Mouse (Mus musculus) kidney, embryonic 16.5 days (tissue): ENCODE results near the gene Klf11. TPM values are rescaled to one million over a fixed set of nuclear protein-coding genes. Genes with fewer than 3 reads are reported as not detected.

ENCODE experiments used
- ATAC-seq: fragments of 200-750 bp; cut with Nextera tagmentation; 2 replicates; pipeline ENCODE4 v1.8.0; 2017; ENCODE audit warnings: moderate TSS enrichment; ENCODE audit not compliant: low FRiP score, low TSS enrichment
- H3K27ac ChIP-seq: fragments of 300-500 bp; sonication (generic); 2 replicates; pipeline ENCODE4 v1.5.1; 2014; ENCODE audit warnings: low read length
- H3K27me3 ChIP-seq: fragments of 300-500 bp; sonication (generic); 2 replicates; pipeline ENCODE4 v1.6.1; 2014; ENCODE audit warnings: low read length, control low read depth, mixed read lengths; ENCODE audit not compliant: insufficient read depth
- H3K36me3 ChIP-seq: fragments of 300-500 bp; sonication (generic); 2 replicates; pipeline ENCODE4 v1.6.1; 2014; ENCODE audit warnings: low read length, control low read depth, mixed read lengths; ENCODE audit not compliant: insufficient read depth
- H3K4me1 ChIP-seq: fragments of 300-500 bp; sonication (generic); 2 replicates; pipeline ENCODE4 v1.6.1; 2014; ENCODE audit warnings: low read length, control low read depth, mixed read lengths; ENCODE audit not compliant: insufficient read depth
- H3K4me2 ChIP-seq: fragments of 300-500 bp; sonication (generic); replicated peaks from 2 replicates; pipeline ENCODE4 v1.6.1; 2014; ENCODE audit warnings: low read depth, low read length
- H3K4me3 ChIP-seq: fragments of 300-500 bp; sonication (generic); 2 replicates; pipeline ENCODE4 v1.5.1; 2014; ENCODE audit warnings: mild to moderate bottlenecking, low read length
- H3K9ac ChIP-seq: fragments of 300-500 bp; sonication (generic); replicated peaks from 2 replicates; pipeline ENCODE4 v1.6.1; 2014; ENCODE audit warnings: low read length
- H3K9me3 ChIP-seq: fragments of 300-500 bp; sonication (generic); 2 replicates; pipeline ENCODE4 v1.6.1; 2016; ENCODE audit warnings: low read length, control low read depth
- WGBS: fragments of 180-500 bp; shearing (Covaris S2); extraction: QIAGEN DNeasy Blood & Tissue Kit; methylation state at CpG from one replicate; pipeline ENCODE4 v1.1.7; 2014; 5-methylcytosine and 5-hydroxymethylcytosine counted together
- polyA plus RNA-seq: library from polyadenylated mRNA; unstranded; fragments of >200 nt; fragmentation: Nextera tagmentation; extraction: Ambion mirVana; gene quantifications from 2 replicates; pipeline ENCODE4 v1.2.1, GENCODE M21; 2015

Gene Klf11
- 15.6 and 17.0 TPM in 2 replicates for polyA plus RNA-seq

DNA sequence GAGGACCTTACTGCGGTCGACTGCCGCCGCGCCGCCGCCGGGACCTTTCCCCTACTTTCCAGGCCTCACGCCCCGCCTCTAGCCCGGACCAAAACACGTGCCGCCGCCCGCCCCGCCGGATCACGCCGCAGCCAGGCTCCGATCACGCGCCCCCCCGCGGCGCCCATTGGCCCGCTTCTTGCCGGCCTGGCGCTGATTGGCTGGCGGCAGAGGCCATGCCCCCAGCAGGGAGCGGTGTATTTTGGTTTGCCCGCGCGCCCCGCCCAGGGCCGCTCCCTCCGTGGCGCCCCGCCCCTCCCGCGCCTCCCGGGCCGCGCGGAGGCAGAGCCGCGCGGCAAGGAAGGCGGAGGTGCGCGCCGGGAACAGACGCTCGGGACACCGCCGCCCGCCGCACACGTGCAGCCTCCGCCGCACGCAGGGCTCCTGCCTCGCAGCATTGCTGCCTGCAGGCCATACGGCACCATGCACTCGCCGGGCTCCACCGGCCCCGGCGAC, at the start of gene Klf11:
Klf11 (plus strand) TSS at position 212 of the 495 bp plus-strand sequence.
- H3K27ac ChIP-seq, result peak within 1 kb of the TSS; percentile 97

DNA sequence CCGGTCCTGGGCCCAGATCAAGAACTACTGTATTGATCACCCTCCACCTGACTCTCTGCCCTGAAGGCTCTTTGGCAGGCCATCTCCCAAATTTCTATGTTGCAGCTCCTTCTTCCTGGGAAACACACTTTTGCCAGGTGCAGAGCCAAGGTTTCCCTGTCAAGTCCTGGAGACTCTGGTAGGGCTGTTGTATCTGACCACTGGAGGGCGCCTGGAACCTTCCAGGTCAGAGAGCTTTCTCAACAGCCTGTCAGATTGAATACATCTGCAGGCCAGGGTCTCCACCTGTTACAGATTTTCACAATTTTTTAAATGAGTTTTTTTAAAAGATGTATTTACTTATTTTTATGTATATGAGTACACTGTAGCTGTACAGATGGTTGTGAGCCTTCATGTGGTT, 47.8 kb upstream of the Klf11 start:
- Histone ChIP-seq H3K4me3 (no peak overlapping the region), H3K36me3 (no peaks in the 10 kb centered on the region), H3K27me3 (no peaks in the 10 kb centered on the region), H3K9ac (no peak overlapping the region), H3K4me2 (no peak overlapping the region), H3K9me3 (no peaks in the 10 kb centered on the region), H3K27ac (no peak overlapping the region), H3K4me1 (no peaks in the 10 kb centered on the region)
- 32% methylated on average over 2 of the region's 2 CpGs for WGBS
- peak; percentile 41; the same call in 1 of the 2 replicates for ATAC-seq

More for the DNA sequence above, at the start of gene Klf11:
- peak; percentile 94 for ATAC-seq
- H3K4me2 ChIP-seq, result peak within 1 kb of the TSS; percentile 70
- peaks cover 21% of the 10 kb centered on the region for H3K36me3 ChIP-seq
- H3K9ac ChIP-seq, result peak within 1 kb of the TSS; percentile 95
- H3K4me1 ChIP-seq, result peaks cover 34% of the 10 kb centered on the region
- no peaks in the 10 kb centered on the region for H3K9me3 ChIP-seq
- under 1% methylated on average over 66 of the region's 68 CpGs for WGBS
- no peaks in the 10 kb centered on the region for H3K27me3 ChIP-seq
- H3K4me3 ChIP-seq, result peak within 1 kb of the TSS; percentile 93

DNA sequence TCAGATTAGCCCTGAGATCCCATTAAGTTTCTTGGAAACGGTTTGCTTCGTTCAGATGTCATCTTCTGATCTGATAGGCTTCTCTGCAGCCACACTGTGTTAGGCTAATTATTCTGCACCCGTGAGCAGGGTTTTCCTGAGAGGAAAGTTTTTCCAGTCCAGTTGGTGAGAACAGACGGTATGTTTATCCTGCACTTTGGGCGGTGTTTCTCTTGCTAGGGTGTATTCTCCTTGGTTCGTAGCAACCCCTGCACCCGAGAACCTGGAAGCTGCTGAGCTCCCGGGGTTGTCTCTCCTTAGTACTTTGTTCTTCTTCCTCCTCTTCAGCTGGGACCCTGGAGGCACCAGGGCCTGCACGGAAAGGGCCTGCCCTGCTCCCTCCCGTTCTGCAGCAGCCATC, 44.9 kb upstream of the Klf11 start:
- Histone ChIP-seq H3K36me3 (no peaks in the 10 kb centered on the region), H3K4me2 (no peak overlapping the region), H3K9me3 (no peaks in the 10 kb centered on the region), H3K4me1 (no peaks in the 10 kb centered on the region), H3K9ac (no peak overlapping the region), H3K4me3 (no peak overlapping the region), H3K27me3 (no peaks in the 10 kb centered on the region), H3K27ac (no peak overlapping the region)
- whole genome bisulfite sequencing, result 60% methylated on average over 10 of the region's 10 CpGs
- no peak for ATAC-seq

DNA sequence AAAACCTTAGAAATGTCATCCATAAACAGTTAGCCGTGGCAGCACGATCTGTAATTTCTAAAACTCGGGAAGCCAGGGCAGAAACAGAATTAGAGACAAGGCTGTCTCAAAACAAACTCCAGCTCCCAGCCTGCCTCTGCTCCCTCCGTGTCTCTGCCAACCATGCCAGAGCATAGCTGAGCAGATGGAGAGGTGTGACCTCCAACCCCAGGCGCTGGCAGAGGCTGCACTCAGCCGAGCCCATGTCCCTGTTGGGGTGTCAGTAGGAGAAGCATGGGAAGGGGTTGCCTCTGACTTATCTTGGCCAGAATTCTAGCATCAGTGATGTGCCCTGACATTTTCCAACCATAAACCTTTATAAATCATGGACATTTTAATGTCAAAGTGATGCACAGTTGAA, 38.5 kb upstream of the Klf11 start:
- H3K4me3 ChIP-seq, result no peak overlapping the region

DNA sequence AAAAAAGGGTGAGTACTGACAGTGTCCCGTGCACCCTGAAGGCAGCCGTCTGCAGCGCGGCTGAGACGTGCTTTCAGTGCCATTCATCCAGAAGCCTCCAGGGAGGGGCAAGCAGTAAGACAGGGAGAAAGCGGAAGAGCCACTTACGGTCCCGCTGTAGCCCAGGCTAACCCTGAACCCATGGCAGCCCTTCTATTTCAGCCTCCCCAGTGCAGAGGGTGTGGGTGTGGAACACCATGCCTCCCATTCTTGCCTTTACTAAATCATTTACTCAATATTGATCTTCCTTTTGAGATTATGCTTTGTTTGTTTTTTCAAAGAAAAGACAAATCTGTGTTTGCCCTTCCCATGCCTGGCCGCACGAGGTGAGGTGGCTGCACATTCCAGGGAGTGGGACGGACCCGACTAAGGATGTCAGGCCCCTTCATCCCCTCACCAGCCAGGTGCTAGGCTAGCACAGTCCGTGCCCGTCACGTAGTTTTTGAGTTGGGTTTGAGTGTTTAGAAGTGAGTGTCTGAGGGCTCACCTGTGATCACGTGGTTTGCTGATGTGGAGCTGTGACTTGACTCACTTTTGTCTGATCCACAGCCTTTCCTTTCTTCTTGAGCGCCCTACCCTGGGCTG, 36.5 kb upstream of the Klf11 start:
- Histone ChIP-seq H3K36me3 (peaks cover 3% of the 10 kb centered on the region; the same call in 1 of the 2 replicates), H3K4me1 (no peaks in the 10 kb centered on the region), H3K4me3 (no peak overlapping the region), H3K27ac (no peak overlapping the region), H3K9ac (no peak overlapping the region), H3K27me3 (no peaks in the 10 kb centered on the region), H3K9me3 (no peaks in the 10 kb centered on the region), H3K4me2 (no peak overlapping the region)
- 83% methylated on average over 17 of the region's 17 CpGs for WGBS
- ATAC-seq, result no peak

More for the DNA sequence above, 38.5 kb upstream of the Klf11 start:
- Histone ChIP-seq H3K9ac (no peak overlapping the region), H3K27me3 (no peaks in the 10 kb centered on the region), H3K27ac (no peak overlapping the region), H3K4me1 (no peaks in the 10 kb centered on the region), H3K4me2 (no peak overlapping the region), H3K9me3 (no peaks in the 10 kb centered on the region), H3K36me3 (peaks cover 3% of the 10 kb centered on the region; the same call in 1 of the 2 replicates)
- WGBS, result 39% methylated on average over 6 of the region's 6 CpGs
- no peak for ATAC-seq

DNA sequence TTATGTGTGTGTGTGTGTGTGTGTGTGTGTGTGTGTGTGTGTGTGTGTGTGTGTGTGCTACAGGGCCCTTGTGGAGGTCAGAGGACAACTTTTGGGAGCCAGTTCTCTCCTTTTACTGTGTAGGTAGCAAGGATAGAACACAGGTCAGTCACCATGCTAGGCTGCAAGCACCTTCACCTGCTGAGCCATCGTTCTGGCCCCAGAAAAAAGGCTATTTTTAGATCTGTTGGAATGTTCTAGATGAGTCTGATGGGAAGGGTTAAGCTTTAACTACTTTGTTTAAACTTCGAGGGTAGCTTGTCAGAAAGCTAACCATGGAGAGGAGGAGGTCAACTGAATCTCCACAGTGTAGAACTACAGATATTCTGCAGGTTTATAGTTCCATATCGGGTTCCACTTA, 35.9 kb upstream of the Klf11 start:
- ATAC-seq, result no peak
- Histone ChIP-seq H3K27ac (no peak overlapping the region), H3K4me1 (no peaks in the 10 kb centered on the region), H3K9ac (no peak overlapping the region), H3K27me3 (no peaks in the 10 kb centered on the region), H3K4me2 (no peak overlapping the region), H3K4me3 (no peak overlapping the region), H3K9me3 (no peaks in the 10 kb centered on the region), H3K36me3 (peaks cover 3% of the 10 kb centered on the region; the same call in 1 of the 2 replicates)
- 45% methylated on average over 3 of the region's 3 CpGs for WGBS

DNA sequence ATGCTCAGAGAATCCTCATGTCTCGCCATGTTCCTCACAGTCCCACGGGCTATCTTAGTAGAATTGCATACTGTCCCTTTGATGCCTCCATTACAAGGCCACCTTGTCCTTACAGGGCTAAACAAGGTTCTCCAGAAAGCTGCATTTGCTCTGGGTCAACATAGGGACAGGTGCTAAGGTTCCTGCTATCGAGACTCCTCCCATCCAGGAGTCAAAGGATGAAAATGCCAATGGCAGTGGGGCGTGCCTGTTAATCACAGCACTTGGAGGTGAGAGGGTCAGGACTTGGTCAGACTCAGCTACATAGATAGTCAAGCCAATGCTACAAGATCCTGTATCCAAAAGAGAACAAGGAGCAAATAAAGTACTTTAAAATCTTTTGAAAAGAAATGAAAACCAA, 31.6 kb upstream of the Klf11 start:
- Histone ChIP-seq H3K4me3 (no peak overlapping the region), H3K27ac (no peak overlapping the region), H3K4me2 (no peak overlapping the region), H3K9me3 (no peaks in the 10 kb centered on the region), H3K27me3 (no peaks in the 10 kb centered on the region), H3K9ac (no peak overlapping the region), H3K4me1 (no peaks in the 10 kb centered on the region), H3K36me3 (no peaks in the 10 kb centered on the region)
- ATAC-seq, result no peak
- 81% methylated on average over 4 of the region's 4 CpGs for WGBS

DNA sequence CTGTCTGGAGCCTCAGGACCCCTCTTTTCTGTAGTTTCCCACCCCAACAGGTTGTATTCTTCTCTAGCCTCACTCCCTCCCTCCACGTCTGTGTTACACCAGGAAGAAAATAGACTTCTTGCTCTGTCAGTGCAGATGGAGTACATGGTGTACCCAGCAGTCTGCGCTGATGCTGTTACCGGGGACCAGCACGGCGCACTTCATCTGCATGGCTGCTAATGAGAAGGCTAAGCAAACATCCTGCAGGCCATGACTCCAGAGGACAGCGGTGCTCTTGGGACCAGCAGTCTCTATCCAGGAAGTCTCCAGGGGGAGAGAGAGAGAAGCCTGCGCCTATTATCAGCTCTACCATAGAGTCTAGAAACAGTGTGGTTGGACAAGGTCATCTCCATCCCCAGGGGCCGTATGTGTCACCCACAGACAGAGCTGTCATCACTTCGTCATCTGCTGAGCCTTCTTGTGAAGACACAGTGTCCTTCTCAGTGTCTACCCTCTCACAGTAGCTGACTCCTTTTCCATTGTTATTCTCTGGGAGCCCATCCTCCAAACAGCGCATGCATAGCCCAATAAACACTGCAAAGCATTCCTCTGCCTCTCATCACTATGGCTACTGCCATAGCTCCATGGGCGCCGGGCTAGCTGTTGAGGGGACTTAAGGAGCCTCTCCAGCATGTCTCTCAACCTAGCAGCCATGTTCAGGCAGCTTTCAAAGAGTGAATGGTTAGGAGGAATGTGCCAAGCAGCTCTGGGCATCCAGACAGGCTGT, 27.4 kb upstream of the Klf11 start:
- WGBS, result 75% methylated on average over 12 of the region's 12 CpGs
- no peak overlapping the region for H3K9ac ChIP-seq
- H3K4me1 ChIP-seq, result no peaks in the 10 kb centered on the region
- H3K36me3 ChIP-seq, result no peaks in the 10 kb centered on the region
- no peak overlapping the region for H3K4me2 ChIP-seq
- ATAC-seq, result no peak
- H3K27ac ChIP-seq, result no peak overlapping the region
- H3K27me3 ChIP-seq, result no peaks in the 10 kb centered on the region
- H3K4me3 ChIP-seq, result no peak overlapping the region
- no peaks in the 10 kb centered on the region for H3K9me3 ChIP-seq

DNA sequence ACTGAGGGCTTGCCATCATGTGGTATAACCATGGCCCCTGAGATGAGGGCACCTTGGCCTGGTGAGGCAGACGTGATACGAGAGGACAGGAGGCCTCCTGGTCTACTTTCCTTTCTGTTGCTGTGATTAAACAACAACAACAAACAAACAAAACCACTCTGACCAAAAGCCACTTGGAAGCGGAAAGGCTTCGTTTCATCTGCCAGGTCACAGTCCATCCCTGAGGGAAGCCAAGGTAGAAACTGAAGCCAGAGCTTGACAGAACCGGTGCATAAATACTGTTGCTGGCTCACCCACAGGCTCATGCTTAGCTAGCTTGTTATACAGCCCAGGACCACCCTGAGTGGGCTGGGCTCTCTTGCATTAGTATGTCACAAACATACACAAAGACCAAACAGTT, 24.7 kb upstream of the Klf11 start:
- WGBS, result 85% methylated on average over 5 of the region's 5 CpGs
- Histone ChIP-seq H3K27ac (no peak overlapping the region), H3K9ac (no peak overlapping the region), H3K4me1 (no peaks in the 10 kb centered on the region), H3K27me3 (no peaks in the 10 kb centered on the region), H3K4me2 (no peak overlapping the region), H3K4me3 (no peak overlapping the region), H3K36me3 (no peaks in the 10 kb centered on the region), H3K9me3 (no peaks in the 10 kb centered on the region)
- no peak for ATAC-seq

DNA sequence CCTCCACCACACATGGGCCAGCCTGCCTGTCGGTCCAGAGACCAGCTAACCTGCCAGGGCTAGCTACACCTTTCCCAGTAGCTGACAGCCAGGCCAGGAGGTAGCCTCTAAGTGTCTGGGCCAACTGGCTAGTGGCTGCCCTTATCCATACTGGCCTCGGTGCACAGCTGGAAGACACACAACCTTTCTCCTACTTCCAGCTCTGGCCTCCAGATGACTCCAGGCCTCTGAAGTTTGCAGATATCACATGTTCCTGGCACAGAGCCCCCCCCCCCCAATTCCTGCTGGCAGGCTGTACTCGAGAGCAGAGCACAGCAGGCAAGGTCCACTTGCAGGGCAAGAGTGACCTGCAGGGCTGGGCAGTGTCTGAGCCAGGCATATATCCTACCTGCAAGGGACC, 23.9 kb upstream of the Klf11 start:
- no peak overlapping the region for H3K27ac ChIP-seq
- no peaks in the 10 kb centered on the region for H3K4me1 ChIP-seq
- 0 out of 2 replicates have a peak, but pooled peaks have one; percentile 13 for ATAC-seq

More for the DNA sequence above, 23.9 kb upstream of the Klf11 start:
- Histone ChIP-seq H3K9ac (no peak overlapping the region), H3K9me3 (no peaks in the 10 kb centered on the region), H3K36me3 (no peaks in the 10 kb centered on the region), H3K4me2 (no peak overlapping the region), H3K4me3 (no peak overlapping the region), H3K27me3 (no peaks in the 10 kb centered on the region)
- WGBS, result 65% methylated on average over 3 of the region's 3 CpGs
